Mouse (Mus musculus): ENCODE results near the gene C2.

DNA sequence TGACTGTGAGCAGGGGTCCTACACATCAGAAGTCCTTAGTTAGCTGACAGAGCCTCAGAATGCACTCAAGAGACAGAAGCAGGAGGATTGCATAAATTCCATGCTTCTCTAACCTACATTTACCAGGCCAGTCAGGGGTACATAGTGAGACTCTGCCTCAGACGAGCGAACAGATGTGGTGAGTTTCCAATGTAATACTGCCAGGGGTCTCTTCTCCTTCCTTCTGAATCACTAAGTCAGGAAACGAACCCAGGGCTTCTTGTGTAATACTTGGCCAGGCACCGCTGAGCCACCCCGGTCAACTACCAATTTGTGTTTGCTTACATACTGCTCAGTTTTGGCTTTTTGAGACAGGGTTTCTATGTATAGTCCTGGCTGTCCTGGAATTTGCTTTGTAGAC lies 10.1 kb downstream of the C2 start:
- no peak for TF ChIP-seq CTCF (IDR thresholded peaks at IDR 0.05; ENCODE audit: low read depth, low read length)
- no peak for TF ChIP-seq EP300 (IDR thresholded peaks at IDR 0.05; ENCODE audit: insufficient read depth, low read depth, low read length)
- no peak for TF ChIP-seq POLR2A (IDR thresholded peaks at IDR 0.05; ENCODE audit: insufficient read depth, low read length)

Measured in ES-Bruce4 (cell line).